Mouse (Mus musculus): ENCODE measurements around the gene Pcmt1.

DNA sequence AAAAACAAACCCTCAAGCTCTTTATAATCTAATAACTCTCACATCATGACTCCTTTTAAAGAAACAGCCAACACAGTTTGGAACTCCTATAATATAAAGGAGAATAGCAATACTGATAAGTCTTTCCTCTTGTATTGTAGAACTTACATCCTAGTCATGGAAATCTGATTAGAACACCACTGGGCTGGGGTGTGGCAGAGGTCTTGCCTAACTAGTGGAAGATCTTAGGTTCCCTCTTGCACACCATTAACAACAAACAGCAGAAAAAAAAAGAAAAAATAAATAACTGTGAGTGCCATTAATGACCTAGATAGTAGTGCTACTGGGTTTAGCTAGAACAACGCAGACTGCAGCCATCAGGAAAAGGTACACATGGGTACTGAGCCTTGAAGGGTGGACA, 16.0 kb downstream of the Pcmt1 start:
- TF ChIP-seq CTCF (IDR thresholded peaks at IDR 0.05; ENCODE audit: borderline replicate concordance, control insufficient read depth, extremely low read depth, insufficient read depth, low read length, poor library complexity) (no peak), POLR2A (IDR thresholded peaks at IDR 0.05; ENCODE audit: control insufficient read depth, extremely low read depth, insufficient read depth, low read length, poor library complexity) (no peak)

All from thymus, adult 2 months (tissue).